Mouse (Mus musculus) gastrocnemius, adult 8-10 months (tissue): ENCODE data around the gene Rpa2. TPM values are rescaled to one million over a fixed set of nuclear protein-coding genes. Genes with fewer than 3 reads are reported as not detected.
A peak's percentile ranks its signal among the peaks of the same experiment; 100 is the strongest.

Source experiments
- DNase-seq, 2 experiments: peaks; one replicate each; pipeline ENCODE4 v3.0.0; 2022; ENCODE audit warnings: low spot score in 2 of 2
- total RNA-seq, 4 experiments: library from RNA; stranded (reverse); gene quantifications; 2 replicates each; pipeline ENCODE4 v1.2.4; 2022

Rpa2 gene
- total RNA-seq, 4 experiments from 2014 or later: 15.3 to 18.7 (median 17.6) TPM

GRCm38 (mm10) chr4:132803876-132804275 lies 35.7 kb downstream of the Rpa2 start:
- no peak for DNase-seq

GRCm38 (mm10) chr4:132804331-132804730 lies 36.2 kb downstream of the Rpa2 start:
- no peak for DNase-seq

- DNase-seq: no peak
Observed at GRCm38 (mm10) chr4:132805146-132805545, 37.0 kb downstream of the Rpa2 start.

- no peak for DNase-seq
Observed at GRCm38 (mm10) chr4:132805599-132806197, 37.6 kb downstream of the Rpa2 start.

GRCm38 (mm10) chr4:132806620-132807191 lies 38.6 kb downstream of the Rpa2 start:
- no peak for DNase-seq

GRCm38 (mm10) chr4:132807771-132808641 lies 39.9 kb downstream of the Rpa2 start:
- DNase-seq: no peak

GRCm38 (mm10) chr4:132809621-132810020 lies 41.5 kb downstream of the Rpa2 start:
- no peak for DNase-seq

- no peak for DNase-seq
Observed at GRCm38 (mm10) chr4:132816404-132816803, 48.3 kb downstream of the Rpa2 start.

- no peak for DNase-seq
Observed at GRCm38 (mm10) chr4:132816855-132817254, 48.7 kb downstream of the Rpa2 start.

- no peak for DNase-seq
Observed at GRCm38 (mm10) chr4:132818442-132818841, 50.3 kb downstream of the Rpa2 start.

- DNase-seq: peak; percentile 14 to 23
Observed at GRCm38 (mm10) chr4:132823614-132824366, 55.7 kb downstream of the Rpa2 start.

Other genes starting within 250 kb of the Rpa2 start
- gene Atpif1, start 234.7 kb upstream of the Rpa2 start, total RNA-seq: 10 to 100 TPM; 48.3 to 57.9 (median 49.7) TPM
- gene Dnajc8, start 232.8 kb upstream of the Rpa2 start, total RNA-seq: 10 to 100 TPM; 34.4 to 50.4 (median 38.8) TPM
- gene Ptafr, start 204.3 kb upstream of the Rpa2 start, total RNA-seq: 1 to 10 TPM in 1 of 4 experiments, under 1 TPM in 3; 0.15 to 1.0 (median 0.50) TPM
- 10 to 100 TPM; 11.1 to 13.8 (median 12.1) TPM for gene Eya3, start 129.3 kb upstream of the Rpa2 start, total RNA-seq
- 1 to 10 TPM in 2 of 4 experiments, under 1 TPM in 2; 0.44 to 1.4 (median 1.1) TPM for gene Xkr8, start 35.8 kb upstream of the Rpa2 start, total RNA-seq
- gene Smpdl3b, start 11.1 kb upstream of the Rpa2 start, total RNA-seq: 1 to 10 TPM in 2 of 4 experiments, under 1 TPM in 1, not detected in 1; 0.56 to 1.5 (median 1.0) TPM
- gene Themis2, start 28.1 kb downstream of the Rpa2 start, total RNA-seq: under 1 TPM; 0.41 to 0.58 (median 0.50) TPM
- gene Ppp1r8, start 74.8 kb downstream of the Rpa2 start, total RNA-seq: 10 to 100 TPM; 11.9 to 16.5 (median 12.9) TPM
- gene Stx12, start 116.2 kb downstream of the Rpa2 start, total RNA-seq: 10 to 100 TPM; 26.7 to 28.9 (median 27.8) TPM
- 10 to 100 TPM; 31.5 to 35.9 (median 33.8) TPM for gene Fam76a, start 154.2 kb downstream of the Rpa2 start, total RNA-seq
- not detected for gene Fgr, start 205.8 kb downstream of the Rpa2 start, total RNA-seq
- 10 to 100 TPM; 26.3 to 32.9 (median 28.9) TPM for gene Ahdc1, start 242.9 kb downstream of the Rpa2 start, total RNA-seq